Mouse (Mus musculus): ENCODE data around the gene Chd9. TPM values are rescaled to one million over a fixed set of nuclear protein-coding genes. Genes with fewer than 3 reads are reported as not detected.

Gene Chd9
- polyA plus RNA-seq, 1 experiment, result 90.1 TPM

- H3K4me3 ChIP-seq (ENCODE audit: insufficient read depth, low read length), result no peak overlapping the region
- peaks cover 2% of the 10 kb centered on the region; the same call in 1 of the 2 replicates for H3K4me1 ChIP-seq (ENCODE audit: control insufficient read depth, insufficient read depth, low read length)
- no peak for TF ChIP-seq POLR2A (IDR thresholded peaks at IDR 0.05; ENCODE audit: borderline replicate concordance, low read depth, low read length)
- no peak for TF ChIP-seq CTCF (IDR thresholded peaks at IDR 0.05; ENCODE audit: low read depth, low read length)
- no peak overlapping the region for H3K27ac ChIP-seq (ENCODE audit: insufficient read depth, low read depth, low read length)
Measured at GRCm38 (mm10) chr8:91034417-91034816, 206.3 kb downstream of the Chd9 start.

- peaks cover 2% of the 10 kb centered on the region; the same call in 1 of the 2 replicates for H3K4me1 ChIP-seq (ENCODE audit: control insufficient read depth, insufficient read depth, low read length)
- H3K4me3 ChIP-seq (ENCODE audit: insufficient read depth, low read length), result no peak overlapping the region
- no peak overlapping the region for H3K27ac ChIP-seq (ENCODE audit: insufficient read depth, low read depth, low read length)
- TF ChIP-seq CTCF (IDR thresholded peaks at IDR 0.05; ENCODE audit: low read depth, low read length), result no peak
- no peak for TF ChIP-seq POLR2A (IDR thresholded peaks at IDR 0.05; ENCODE audit: borderline replicate concordance, low read depth, low read length)
Measured at GRCm38 (mm10) chr8:91036905-91037304, 208.8 kb downstream of the Chd9 start.

- H3K27ac ChIP-seq (ENCODE audit: insufficient read depth, low read depth, low read length), result no peak overlapping the region
- TF ChIP-seq CTCF (IDR thresholded peaks at IDR 0.05; ENCODE audit: low read depth, low read length), result no peak
- peaks cover 2% of the 10 kb centered on the region; the same call in 1 of the 2 replicates for H3K4me1 ChIP-seq (ENCODE audit: control insufficient read depth, insufficient read depth, low read length)
Measured at GRCm38 (mm10) chr8:91038637-91039036, 210.5 kb downstream of the Chd9 start.

GRCm38 (mm10) chr8:91046370-91046769, 218.2 kb downstream of the Chd9 start:
- Histone ChIP-seq H3K4me3 (ENCODE audit: insufficient read depth, low read length) (no peak overlapping the region), H3K4me1 (ENCODE audit: control insufficient read depth, insufficient read depth, low read length) (peaks cover 8% of the 10 kb centered on the region), H3K27ac (ENCODE audit: insufficient read depth, low read depth, low read length) (no peak overlapping the region)
- no peak for TF ChIP-seq CTCF (IDR thresholded peaks at IDR 0.05; ENCODE audit: low read depth, low read length)
- no peak for TF ChIP-seq POLR2A (IDR thresholded peaks at IDR 0.05; ENCODE audit: borderline replicate concordance, low read depth, low read length)

More at GRCm38 (mm10) chr8:91038637-91039036, 210.5 kb downstream of the Chd9 start:
- H3K4me3 ChIP-seq (ENCODE audit: insufficient read depth, low read length), result no peak overlapping the region

GRCm38 (mm10) chr8:91051037-91051436, 222.9 kb downstream of the Chd9 start:
- peak overlapping the region; percentile 69 for H3K27ac ChIP-seq (ENCODE audit: insufficient read depth, low read depth, low read length)
- peaks cover 15% of the 10 kb centered on the region for H3K4me1 ChIP-seq (ENCODE audit: control insufficient read depth, insufficient read depth, low read length)

GRCm38 (mm10) chr8:91054418-91054817, 226.3 kb downstream of the Chd9 start:
- TF ChIP-seq CTCF (IDR thresholded peaks at IDR 0.05; ENCODE audit: low read depth, low read length) (no peak), POLR2A (IDR thresholded peaks at IDR 0.05; ENCODE audit: borderline replicate concordance, low read depth, low read length) (no peak)
- Histone ChIP-seq H3K4me3 (ENCODE audit: insufficient read depth, low read length) (no peak overlapping the region), H3K27ac (ENCODE audit: insufficient read depth, low read depth, low read length) (no peak overlapping the region), H3K4me1 (ENCODE audit: control insufficient read depth, insufficient read depth, low read length) (peaks cover 15% of the 10 kb centered on the region)

More at GRCm38 (mm10) chr8:91051037-91051436, 222.9 kb downstream of the Chd9 start:
- no peak for TF ChIP-seq CTCF (IDR thresholded peaks at IDR 0.05; ENCODE audit: low read depth, low read length)
- TF ChIP-seq POLR2A (IDR thresholded peaks at IDR 0.05; ENCODE audit: borderline replicate concordance, low read depth, low read length), result no peak
- H3K4me3 ChIP-seq (ENCODE audit: insufficient read depth, low read length), result 0 out of 2 replicates have a peak overlapping the region, but pooled peaks have one; percentile 3

GRCm38 (mm10) chr8:91056848-91057247, 228.7 kb downstream of the Chd9 start:
- Histone ChIP-seq H3K4me3 (ENCODE audit: insufficient read depth, low read length) (no peak overlapping the region), H3K4me1 (ENCODE audit: control insufficient read depth, insufficient read depth, low read length) (peaks cover 2% of the 10 kb centered on the region; the same call in 1 of the 2 replicates), H3K27ac (ENCODE audit: insufficient read depth, low read depth, low read length) (no peak overlapping the region)
- TF ChIP-seq CTCF (IDR thresholded peaks at IDR 0.05; ENCODE audit: low read depth, low read length) (no peak), POLR2A (IDR thresholded peaks at IDR 0.05; ENCODE audit: borderline replicate concordance, low read depth, low read length) (no peak)

- TF ChIP-seq POLR2A (IDR thresholded peaks at IDR 0.05; ENCODE audit: borderline replicate concordance, low read depth, low read length) (no peak), CTCF (IDR thresholded peaks at IDR 0.05; ENCODE audit: low read depth, low read length) (no peak)
- H3K27ac ChIP-seq (ENCODE audit: insufficient read depth, low read depth, low read length), result no peak overlapping the region
Measured at GRCm38 (mm10) chr8:91059086-91059578, 231.0 kb downstream of the Chd9 start.

GRCm38 (mm10) chr8:91059884-91060510, 231.8 kb downstream of the Chd9 start:
- peaks cover 1% of the 10 kb centered on the region; the same call in 1 of the 2 replicates for H3K4me1 ChIP-seq (ENCODE audit: control insufficient read depth, insufficient read depth, low read length)

More at GRCm38 (mm10) chr8:91059086-91059578, 231.0 kb downstream of the Chd9 start:
- no peaks in the 10 kb centered on the region for H3K4me1 ChIP-seq (ENCODE audit: control insufficient read depth, insufficient read depth, low read length)
- H3K4me3 ChIP-seq (ENCODE audit: insufficient read depth, low read length), result no peak overlapping the region

More at GRCm38 (mm10) chr8:91059884-91060510, 231.8 kb downstream of the Chd9 start:
- TF ChIP-seq CTCF (IDR thresholded peaks at IDR 0.05; ENCODE audit: low read depth, low read length) (no peak), POLR2A (IDR thresholded peaks at IDR 0.05; ENCODE audit: borderline replicate concordance, low read depth, low read length) (no peak)
- H3K4me3 ChIP-seq (ENCODE audit: insufficient read depth, low read length), result no peak overlapping the region
- no peak overlapping the region for H3K27ac ChIP-seq (ENCODE audit: insufficient read depth, low read depth, low read length)
